ENCODE assay signal across 9 mouse cellular contexts in genomic region chr1:108363788-108364187, GRCm38 (mm10).
"Had no signal": no experiment of that assay in that cellular context is flagged by ENCODE, and none has a peak within 500 bp of the region (broad histone marks: within the 10 kb centered on the region; RNA-seq: fewer than 3 reads in every experiment).

No protein-coding gene starts in this region.

- ATAC-seq: liver, embryonic 12.5 days; midbrain, embryonic 13.5 days had no signal

- DNase-seq: kidney, adult 11 months; kidney, adult 9 months; kidney, postnatal 36 days; layer of hippocampus, adult 9-11 months; lung, embryonic 14.5 days; right cerebral cortex, postnatal 14 days; thymus, postnatal 36 days had no signal
